ENCODE assay signal across 25 mouse cellular contexts in the genomic region with DNA sequence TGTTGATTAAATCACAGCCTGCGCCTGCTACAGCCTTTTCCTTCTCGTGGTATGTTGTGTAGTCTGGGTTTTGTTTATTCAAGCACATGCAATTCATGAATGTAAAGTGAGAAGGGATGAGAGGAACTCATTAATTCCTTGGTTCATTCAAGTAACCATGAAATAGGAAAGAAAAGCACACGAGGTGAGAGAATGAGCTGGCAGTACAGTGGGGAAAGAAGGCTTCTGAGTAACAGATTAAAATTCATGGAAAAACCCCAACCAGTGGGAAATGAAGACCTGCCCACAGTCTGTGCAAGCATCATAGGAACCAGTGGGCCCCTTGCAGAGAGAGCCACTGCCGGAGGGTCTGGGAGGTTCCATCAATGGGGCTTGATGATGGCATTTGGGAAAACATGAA.
DNase-seq lines count a peak whose midpoint lies in the region; ATAC-seq lines count a peak whose summit lies in the region.
"Had no signal": no experiment of that assay in that cellular context is flagged by ENCODE, and none has a peak within 500 bp of the region (broad histone marks: within the 10 kb centered on the region; RNA-seq: fewer than 3 reads in every experiment).

No protein-coding gene starts in this region.

- peak; percentile 54 for DNase-seq in forebrain, embryonic 14.5 days (ENCODE audit: low spot score)
- no peak for DNase-seq in forebrain, embryonic 10.5 days (ENCODE audit: extremely low spot score, low spot score)
- DNase-seq in hindbrain, embryonic 14.5 days (ENCODE audit: low spot score) = no peak
- no peak for DNase-seq in hindbrain, embryonic 11.5 days (ENCODE audit: low spot score)
- DNase-seq in midbrain, embryonic 11.5 days (ENCODE audit: low spot score, missing footprints) = no peak
- DNase-seq in right cerebral cortex, adult 18-20 months = no peak
- DNase-seq: adrenal gland, postnatal 10 days; adrenal gland, postnatal 36 days; B cell, adult 2 months; cerebellum, adult 11 months; cerebellum, adult 2 months; cerebellum, adult 9-11 months; cerebellum, postnatal 25 days; gastrocnemius, postnatal 10 days; heart, adult 11 months; kidney, adult 11 months had no signal

- H3K36me3 ChIP-seq in forebrain, embryonic 14.5 days (ENCODE audit: control insufficient read depth, insufficient read depth, low read length) = no peaks in the 10 kb centered on the region
- H3K36me3 ChIP-seq in forebrain, embryonic 10.5 days (replicated peaks) = no peaks in the 10 kb centered on the region
- H3K36me3 ChIP-seq in hindbrain, embryonic 14.5 days (replicated peaks; ENCODE audit: control insufficient read depth, insufficient read depth) = no peaks in the 10 kb centered on the region
- no peaks in the 10 kb centered on the region for H3K36me3 ChIP-seq in hindbrain, embryonic 11.5 days (ENCODE audit: control insufficient read depth, insufficient read depth, low read length)
- no peaks in the 10 kb centered on the region for H3K36me3 ChIP-seq in midbrain, embryonic 12.5 days
- no peaks in the 10 kb centered on the region for H3K36me3 ChIP-seq in midbrain, embryonic 11.5 days (ENCODE audit: control insufficient read depth, insufficient read depth, low read length)
- H3K36me3 ChIP-seq: embryonic facial prominence, embryonic 12.5 days; embryonic facial prominence, embryonic 15.5 days; G1E; hindbrain, embryonic 15.5 days; intestine, embryonic 15.5 days had no signal

- no peak overlapping the region for H3K4me2 ChIP-seq in forebrain, embryonic 14.5 days (ENCODE audit: low read length)
- H3K4me2 ChIP-seq in hindbrain, embryonic 14.5 days (replicated peaks) = no peak overlapping the region
- no peak overlapping the region for H3K4me2 ChIP-seq in hindbrain, embryonic 11.5 days (replicated peaks; ENCODE audit: low read depth, low read length)
- H3K4me2 ChIP-seq in midbrain, embryonic 12.5 days (replicated peaks) = no peak overlapping the region
- no peak overlapping the region for H3K4me2 ChIP-seq in midbrain, embryonic 11.5 days
- H3K4me2 ChIP-seq: embryonic facial prominence, embryonic 12.5 days; embryonic facial prominence, embryonic 15.5 days; heart, embryonic 11.5 days; hindbrain, embryonic 15.5 days; intestine, embryonic 15.5 days had no signal

- H3K27ac ChIP-seq in forebrain, embryonic 14.5 days (ENCODE audit: low read depth, low read length) = no peak overlapping the region
- no peak overlapping the region for H3K27ac ChIP-seq in forebrain, embryonic 10.5 days
- no peak overlapping the region for H3K27ac ChIP-seq in hindbrain, embryonic 14.5 days
- H3K27ac ChIP-seq in hindbrain, embryonic 11.5 days (ENCODE audit: low read depth, low read length) = no peak overlapping the region
- no peak overlapping the region for H3K27ac ChIP-seq in midbrain, embryonic 12.5 days (replicated peaks)
- H3K27ac ChIP-seq in midbrain, embryonic 11.5 days (ENCODE audit: low read depth, low read length) = no peak overlapping the region
- H3K27ac ChIP-seq: embryonic facial prominence, embryonic 12.5 days; embryonic facial prominence, embryonic 15.5 days; hindbrain, embryonic 15.5 days; intestine, embryonic 15.5 days had no signal

- no peak overlapping the region for H3K4me3 ChIP-seq in forebrain, embryonic 14.5 days (ENCODE audit: low read depth, low read length)
- H3K4me3 ChIP-seq in forebrain, embryonic 10.5 days = no peak overlapping the region
- no peak overlapping the region for H3K4me3 ChIP-seq in hindbrain, embryonic 14.5 days (replicated peaks; ENCODE audit: low read length)
- H3K4me3 ChIP-seq in hindbrain, embryonic 11.5 days (ENCODE audit: low read depth, low read length) = no peak overlapping the region
- no peak overlapping the region for H3K4me3 ChIP-seq in midbrain, embryonic 12.5 days
- no peak overlapping the region for H3K4me3 ChIP-seq in midbrain, embryonic 11.5 days (ENCODE audit: low read depth, low read length)
- H3K4me3 ChIP-seq: embryonic facial prominence, embryonic 12.5 days; embryonic facial prominence, embryonic 15.5 days; hindbrain, embryonic 15.5 days; intestine, embryonic 15.5 days had no signal

- WGBS in forebrain, embryonic 14.5 days = 18% methylated on average over 4 of the region's 4 CpGs
- 72% methylated on average over 4 of the region's 4 CpGs for WGBS in forebrain, embryonic 10.5 days
- 41% methylated on average over 4 of the region's 4 CpGs for WGBS in hindbrain, embryonic 14.5 days
- WGBS in hindbrain, embryonic 11.5 days = 61% methylated on average over 4 of the region's 4 CpGs
- 47% methylated on average over 4 of the region's 4 CpGs for WGBS in midbrain, embryonic 12.5 days
- WGBS in midbrain, embryonic 11.5 days = 65% methylated on average over 4 of the region's 4 CpGs

- no peaks in the 10 kb centered on the region for H3K27me3 ChIP-seq in forebrain, embryonic 14.5 days (replicated peaks; ENCODE audit: control insufficient read depth, insufficient read depth, low read length)
- no peaks in the 10 kb centered on the region for H3K27me3 ChIP-seq in forebrain, embryonic 10.5 days (ENCODE audit: poor library complexity, severe bottlenecking)
- H3K27me3 ChIP-seq in hindbrain, embryonic 14.5 days (ENCODE audit: control insufficient read depth, insufficient read depth, low read length) = no peaks in the 10 kb centered on the region
- H3K27me3 ChIP-seq in hindbrain, embryonic 11.5 days (ENCODE audit: control insufficient read depth, insufficient read depth, low read length) = no peaks in the 10 kb centered on the region
- no peaks in the 10 kb centered on the region for H3K27me3 ChIP-seq in midbrain, embryonic 12.5 days
- H3K27me3 ChIP-seq in midbrain, embryonic 11.5 days (ENCODE audit: control insufficient read depth, insufficient read depth, low read length) = no peaks in the 10 kb centered on the region
- H3K27me3 ChIP-seq: CH12.LX; embryonic facial prominence, embryonic 12.5 days; embryonic facial prominence, embryonic 15.5 days; hindbrain, embryonic 15.5 days; intestine, embryonic 15.5 days had no signal

- H3K9me3 ChIP-seq in forebrain, embryonic 14.5 days (replicated peaks; ENCODE audit: control insufficient read depth, low read length) = no peaks in the 10 kb centered on the region
- H3K9me3 ChIP-seq in forebrain, embryonic 10.5 days = no peaks in the 10 kb centered on the region
- H3K9me3 ChIP-seq in hindbrain, embryonic 14.5 days (ENCODE audit: control insufficient read depth, low read length) = no peaks in the 10 kb centered on the region
- no peaks in the 10 kb centered on the region for H3K9me3 ChIP-seq in hindbrain, embryonic 11.5 days (ENCODE audit: control insufficient read depth, low read length)
- no peaks in the 10 kb centered on the region for H3K9me3 ChIP-seq in midbrain, embryonic 12.5 days
- H3K9me3 ChIP-seq in midbrain, embryonic 11.5 days (ENCODE audit: control insufficient read depth, low read length) = no peaks in the 10 kb centered on the region
- H3K9me3 ChIP-seq: embryonic facial prominence, embryonic 12.5 days; embryonic facial prominence, embryonic 15.5 days; hindbrain, embryonic 15.5 days; intestine, embryonic 15.5 days had no signal

- H3K4me1 ChIP-seq in forebrain, embryonic 14.5 days (ENCODE audit: control insufficient read depth, insufficient read depth, low read length) = 0 out of 2 replicates have a peak, but pooled peaks cover 3% of the 10 kb centered on the region
- no peaks in the 10 kb centered on the region; the same call in 1 of the 2 replicates for H3K4me1 ChIP-seq in forebrain, embryonic 10.5 days
- H3K4me1 ChIP-seq in hindbrain, embryonic 14.5 days (replicated peaks; ENCODE audit: control insufficient read depth, insufficient read depth, low read length) = no peaks in the 10 kb centered on the region
- no peaks in the 10 kb centered on the region for H3K4me1 ChIP-seq in hindbrain, embryonic 11.5 days (replicated peaks; ENCODE audit: control insufficient read depth, insufficient read depth, low read length)
- peaks cover 7% of the 10 kb centered on the region; the same call in 1 of the 2 replicates for H3K4me1 ChIP-seq in midbrain, embryonic 12.5 days
- no peaks in the 10 kb centered on the region for H3K4me1 ChIP-seq in midbrain, embryonic 11.5 days (ENCODE audit: control insufficient read depth, insufficient read depth, low read length)
- H3K4me1 ChIP-seq: embryonic facial prominence, embryonic 12.5 days; embryonic facial prominence, embryonic 15.5 days; intestine, embryonic 15.5 days had no signal

- ATAC-seq in forebrain, embryonic 14.5 days = peak; percentile 53; the same call in 1 of the 2 replicates
- ATAC-seq in hindbrain, embryonic 14.5 days (ENCODE audit: low FRiP score) = 0 out of 2 replicates have a peak, but pooled peaks have one; percentile 11
- no peak for ATAC-seq in hindbrain, embryonic 11.5 days (ENCODE audit: low FRiP score)
- peak; percentile 27; the same call in 1 of the 2 replicates for ATAC-seq in midbrain, embryonic 12.5 days (ENCODE audit: low FRiP score, low read depth)
- ATAC-seq in midbrain, embryonic 11.5 days (ENCODE audit: low FRiP score) = no peak
- ATAC-seq: intestine, embryonic 15.5 days; Patski had no signal

- no peak overlapping the region for H3K9ac ChIP-seq in forebrain, embryonic 14.5 days (ENCODE audit: low read length)
- H3K9ac ChIP-seq in hindbrain, embryonic 14.5 days = no peak overlapping the region
- no peak overlapping the region for H3K9ac ChIP-seq in hindbrain, embryonic 11.5 days (ENCODE audit: low read depth, low read length)
- no peak overlapping the region for H3K9ac ChIP-seq in midbrain, embryonic 12.5 days (replicated peaks)
- H3K9ac ChIP-seq in midbrain, embryonic 11.5 days (ENCODE audit: low read length) = no peak overlapping the region
- H3K9ac ChIP-seq: embryonic facial prominence, embryonic 12.5 days; embryonic facial prominence, embryonic 15.5 days; hindbrain, embryonic 15.5 days; intestine, embryonic 15.5 days had no signal

Comparison
In these comparisons a context has a peak if more than half of its experiments do, and no peak if none do; other contexts are left out.
1. ATAC-seq: peak in forebrain, embryonic 14.5 days (single experiment), hindbrain, embryonic 14.5 days (single experiment) and midbrain, embryonic 12.5 days (single experiment); none in hindbrain, embryonic 11.5 days (single experiment) and midbrain, embryonic 11.5 days (single experiment).